Mouse (Mus musculus) urinary bladder, postnatal 4 days (tissue): ENCODE measurements around the gene Suds3.

Experiments used
- DNase-seq, 2 experiments: peaks; one replicate each; pipeline ENCODE4 v3.0.0; 2021 to 2022; ENCODE audit warnings: low spot score in 2 of 2

Gene Suds3

DNA sequence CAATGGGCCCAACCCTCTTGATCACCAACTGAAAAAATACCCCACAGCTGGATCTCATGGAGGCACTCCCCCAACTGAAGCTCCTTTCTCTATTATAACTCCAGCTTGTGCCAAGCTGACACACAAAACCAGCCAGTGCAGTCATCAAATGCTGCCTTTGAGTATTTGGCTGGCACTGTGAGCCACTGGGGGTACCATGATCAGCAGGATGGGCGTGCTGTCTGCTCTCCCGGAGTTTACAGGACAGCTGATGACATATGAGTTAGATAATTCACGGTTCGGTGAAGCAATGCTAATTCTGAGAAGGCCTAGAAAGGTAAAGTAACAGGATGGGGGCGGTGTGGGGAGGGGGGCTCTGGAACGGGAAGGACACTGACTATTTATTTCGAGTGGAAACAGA, 66.0 kb downstream of the Suds3 start:
- no peak for DNase-seq

DNA sequence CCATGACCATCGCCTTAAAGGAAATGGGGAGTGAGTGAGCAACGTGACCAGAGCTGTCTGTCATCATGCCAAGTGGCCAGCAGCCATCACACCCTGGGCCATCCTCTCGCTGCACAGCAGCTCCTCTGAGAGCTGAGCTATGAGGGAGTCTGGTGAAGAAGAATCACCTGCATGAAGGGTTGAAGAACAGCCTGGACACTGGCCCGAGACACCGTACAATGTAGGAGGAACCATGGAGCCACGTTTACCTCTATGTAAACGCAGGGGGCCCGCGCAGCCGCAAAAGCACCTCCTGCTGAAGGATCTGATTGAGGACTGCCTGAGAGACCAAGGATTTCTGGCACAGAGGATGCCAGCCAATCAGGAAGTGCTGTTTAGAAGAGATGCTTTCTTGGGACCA, 70.8 kb downstream of the Suds3 start:
- DNase-seq: no peak

DNA sequence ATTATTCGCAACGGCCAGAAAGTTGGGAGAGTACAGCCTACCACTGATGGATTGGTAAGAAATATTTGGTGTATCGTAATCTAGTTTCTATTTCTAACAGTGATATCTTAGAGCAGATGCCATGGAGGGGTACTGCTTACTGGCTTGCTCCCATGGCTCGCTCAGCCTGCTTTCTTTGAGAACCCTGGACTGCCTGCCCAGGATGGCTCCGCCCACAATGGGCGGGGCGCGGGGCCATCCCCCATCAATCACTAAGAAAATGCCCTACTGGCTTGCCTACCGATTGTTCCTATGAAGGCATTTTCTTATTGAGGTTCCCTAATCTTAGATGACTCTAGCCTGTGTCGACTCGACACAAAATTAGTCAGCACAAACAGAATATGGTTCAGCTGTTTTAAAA, 73.3 kb downstream of the Suds3 start:
- no peak for DNase-seq
